Mouse (Mus musculus) forebrain, embryonic 12.5 days (tissue): Measurements from ENCODE around the gene Bfsp1. TPM values are rescaled to one million over a fixed set of nuclear protein-coding genes. Genes with fewer than 3 reads are reported as not detected.

Experiments
- ATAC-seq: fragments of 200-750 bp; cut with Nextera tagmentation; 2 replicates; pipeline ENCODE4 v1.8.0; 2017; ENCODE audit warnings: moderate TSS enrichment; ENCODE audit not compliant: low FRiP score
- H3K27ac ChIP-seq: fragments of 300-500 bp; sonication (generic); 2 replicates; pipeline ENCODE4 v1.5.1; 2016; ENCODE audit warnings: mild to moderate bottlenecking
- H3K27me3 ChIP-seq: fragments of 300-500 bp; sonication (generic); 2 replicates; pipeline ENCODE4 v1.6.1; 2016; ENCODE audit warnings: mild to moderate bottlenecking
- H3K36me3 ChIP-seq: fragments of 300-500 bp; sonication (generic); replicated peaks from 2 replicates; pipeline ENCODE4 v1.6.1; 2016; ENCODE audit warnings: mild to moderate bottlenecking
- H3K4me1 ChIP-seq: fragments of 300-500 bp; sonication (generic); 2 replicates; pipeline ENCODE4 v1.6.1; 2016
- H3K4me2 ChIP-seq: fragments of 300-500 bp; sonication (generic); 2 replicates; pipeline ENCODE4 v1.6.1; 2016; ENCODE audit warnings: mild to moderate bottlenecking, moderate library complexity
- H3K4me3 ChIP-seq: fragments of 300-500 bp; sonication (generic); replicated peaks from 2 replicates; pipeline ENCODE4 v1.5.1; 2016; ENCODE audit warnings: mild to moderate bottlenecking
- H3K9ac ChIP-seq: fragments of 300-500 bp; sonication (generic); 2 replicates; pipeline ENCODE4 v1.6.1; 2016; ENCODE audit warnings: mild to moderate bottlenecking
- H3K9me3 ChIP-seq: fragments of 300-500 bp; sonication (generic); 2 replicates; pipeline ENCODE4 v1.6.1; 2016
- WGBS: fragments of 180-500 bp; shearing (Covaris S2); methylation state at CpG from one replicate; pipeline ENCODE4 v1.1.7; 2016; 5-methylcytosine and 5-hydroxymethylcytosine counted together
- polyA plus RNA-seq: library from polyadenylated mRNA; unstranded; fragments of >200 nt; fragmentation: Nextera tagmentation; extraction: Ambion mirVana; gene quantifications from 2 replicates; pipeline ENCODE4 v1.2.1, GENCODE M21; 2016

The Bfsp1 gene
- polyA plus RNA-seq, 1 experiment from 2014 or later, result 1.1 TPM

GRCm38 (mm10) chr2:143882002-143882401, 19.0 kb upstream of the Bfsp1 start:
- no peaks in the 10 kb centered on the region for H3K27me3 ChIP-seq
- no peaks in the 10 kb centered on the region for H3K9me3 ChIP-seq
- H3K9ac ChIP-seq, result no peak overlapping the region
- H3K4me3 ChIP-seq, result no peak overlapping the region
- ATAC-seq, result no peak
- H3K36me3 ChIP-seq, result no peaks in the 10 kb centered on the region
- H3K27ac ChIP-seq, result no peak overlapping the region
- H3K4me1 ChIP-seq, result no peaks in the 10 kb centered on the region
- 96% methylated on average over 4 of the region's 4 CpGs for WGBS
- no peak overlapping the region for H3K4me2 ChIP-seq

DNA sequence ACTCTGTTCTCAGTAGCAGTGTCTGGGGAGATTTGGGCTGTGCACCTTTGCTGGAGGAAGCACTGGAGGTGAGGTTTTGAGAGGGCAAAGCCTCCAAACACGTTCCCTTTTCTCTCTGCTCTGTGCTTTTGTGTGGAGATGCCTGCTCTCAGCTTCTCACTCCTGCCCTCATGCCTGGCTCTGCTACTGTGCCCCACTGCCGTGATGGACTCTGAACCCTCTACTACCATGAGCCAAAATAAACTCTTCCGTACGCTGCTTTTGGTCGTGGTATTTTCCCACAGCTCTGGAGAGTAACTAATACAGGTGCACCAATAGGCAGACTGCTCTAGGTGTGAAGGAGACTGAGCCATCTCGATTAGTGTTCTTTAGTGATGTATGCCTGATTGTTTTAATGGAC, 16.3 kb upstream of the Bfsp1 start:
- Histone ChIP-seq H3K4me3 (no peak overlapping the region), H3K27me3 (no peaks in the 10 kb centered on the region), H3K9ac (no peak overlapping the region), H3K9me3 (no peaks in the 10 kb centered on the region), H3K27ac (no peak overlapping the region), H3K4me1 (no peaks in the 10 kb centered on the region), H3K36me3 (no peaks in the 10 kb centered on the region), H3K4me2 (no peak overlapping the region)
- 92% methylated on average over 6 of the region's 6 CpGs for WGBS
- ATAC-seq, result no peak

- H3K36me3 ChIP-seq, result no peaks in the 10 kb centered on the region
- no peak overlapping the region for H3K9ac ChIP-seq
- no peaks in the 10 kb centered on the region for H3K27me3 ChIP-seq
- no peak overlapping the region for H3K4me2 ChIP-seq
- no peak overlapping the region for H3K4me3 ChIP-seq
- no peak overlapping the region for H3K27ac ChIP-seq
- no peak for ATAC-seq
- no peaks in the 10 kb centered on the region for H3K9me3 ChIP-seq
- no peaks in the 10 kb centered on the region for H3K4me1 ChIP-seq
- 75% methylated on average over 4 of the region's 4 CpGs for WGBS
Measured at GRCm38 (mm10) chr2:143876929-143877632, 14.1 kb upstream of the Bfsp1 start.

GRCm38 (mm10) chr2:143876026-143876425, 13.1 kb upstream of the Bfsp1 start:
- H3K27ac ChIP-seq, result no peak overlapping the region
- 82% methylated on average over 1 of the region's 1 CpGs for WGBS
- no peaks in the 10 kb centered on the region for H3K9me3 ChIP-seq
- ATAC-seq, result no peak
- H3K4me3 ChIP-seq, result no peak overlapping the region
- H3K36me3 ChIP-seq, result no peaks in the 10 kb centered on the region
- no peaks in the 10 kb centered on the region for H3K4me1 ChIP-seq
- no peak overlapping the region for H3K9ac ChIP-seq
- H3K4me2 ChIP-seq, result no peak overlapping the region
- no peaks in the 10 kb centered on the region for H3K27me3 ChIP-seq

DNA sequence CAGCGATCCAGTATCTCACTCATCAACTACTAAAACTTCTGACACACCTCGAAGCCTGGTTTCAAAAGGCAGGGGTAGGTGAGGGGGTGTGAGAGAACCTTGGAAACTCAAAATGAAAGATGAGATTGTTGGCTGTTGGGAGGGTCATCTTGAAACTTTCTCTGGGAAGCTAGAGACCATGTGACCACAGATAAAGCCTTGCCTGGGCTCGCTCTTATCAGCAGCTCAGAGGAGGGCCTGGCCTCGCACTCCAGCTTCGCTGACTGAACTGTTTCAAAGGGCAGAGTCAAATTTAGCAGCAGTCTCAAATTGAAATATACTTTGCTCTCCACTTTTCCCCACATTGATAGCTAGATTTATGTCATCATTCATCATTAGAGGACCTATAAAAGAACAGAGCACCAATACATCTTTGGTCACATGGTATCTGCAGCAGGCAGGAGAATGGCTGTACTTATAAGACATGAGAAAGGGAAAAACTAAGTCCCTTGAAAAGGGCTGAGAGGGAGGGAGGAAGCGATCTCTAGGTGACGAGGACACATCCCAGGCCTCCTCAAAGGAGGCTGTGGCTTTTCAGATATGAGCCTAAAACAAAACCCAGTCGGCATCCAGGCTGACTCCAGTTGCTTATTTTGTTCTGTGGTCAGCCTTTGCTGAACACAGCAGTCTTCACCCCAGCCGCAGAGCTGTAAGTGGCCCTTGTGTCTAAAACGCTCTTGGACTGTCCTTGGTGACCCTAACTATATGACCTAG, 8.1 kb upstream of the Bfsp1 start:
- 73% methylated on average over 10 of the region's 10 CpGs for WGBS
- H3K4me1 ChIP-seq, result no peaks in the 10 kb centered on the region
- no peak overlapping the region for H3K4me2 ChIP-seq
- H3K9me3 ChIP-seq, result no peaks in the 10 kb centered on the region
- no peak for ATAC-seq
- H3K27ac ChIP-seq, result no peak overlapping the region
- H3K36me3 ChIP-seq, result no peaks in the 10 kb centered on the region
- H3K27me3 ChIP-seq, result peaks cover 2% of the 10 kb centered on the region
- no peak overlapping the region for H3K4me3 ChIP-seq
- no peak overlapping the region for H3K9ac ChIP-seq

- Histone ChIP-seq H3K36me3 (no peaks in the 10 kb centered on the region), H3K9me3 (no peaks in the 10 kb centered on the region), H3K4me1 (peaks cover 10% of the 10 kb centered on the region), H3K4me2 (no peak overlapping the region), H3K27ac (no peak overlapping the region), H3K9ac (no peak overlapping the region), H3K27me3 (peaks cover 27% of the 10 kb centered on the region), H3K4me3 (no peak overlapping the region)
- WGBS, result 8% methylated on average over 6 of the region's 6 CpGs
- ATAC-seq, result peak; percentile 49
Measured at GRCm38 (mm10) chr2:143867326-143867725, 4.4 kb upstream of the Bfsp1 start.

DNA sequence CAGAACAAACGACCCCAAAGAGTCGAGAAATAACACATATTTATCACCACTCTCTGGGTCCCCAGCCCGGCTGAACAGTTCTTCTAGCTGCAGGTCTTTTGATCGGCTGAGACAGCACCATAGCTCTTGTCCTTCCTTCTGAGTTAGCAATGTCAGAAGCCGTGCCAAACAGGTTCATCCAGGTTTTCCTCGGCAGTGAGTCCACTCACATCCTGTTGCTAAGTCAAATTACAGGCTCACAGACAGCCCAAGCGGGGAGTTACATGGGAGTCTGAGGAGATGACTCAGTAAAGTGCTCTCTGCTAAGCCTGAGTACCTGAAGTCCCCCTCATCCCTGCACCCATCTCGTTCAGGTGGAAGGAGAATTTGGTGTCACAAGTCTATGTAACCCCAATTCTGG, 1.6 kb upstream of the Bfsp1 start:
- H3K4me3 ChIP-seq, result no peak overlapping the region
- H3K9ac ChIP-seq, result no peak overlapping the region
- no peak overlapping the region for H3K4me2 ChIP-seq
- no peaks in the 10 kb centered on the region for H3K9me3 ChIP-seq
- no peak overlapping the region for H3K27ac ChIP-seq
- no peaks in the 10 kb centered on the region for H3K36me3 ChIP-seq
- H3K27me3 ChIP-seq, result peaks cover 41% of the 10 kb centered on the region
- no peak for ATAC-seq
- 79% methylated on average over 8 of the region's 8 CpGs for WGBS
- H3K4me1 ChIP-seq, result peaks cover 10% of the 10 kb centered on the region

DNA sequence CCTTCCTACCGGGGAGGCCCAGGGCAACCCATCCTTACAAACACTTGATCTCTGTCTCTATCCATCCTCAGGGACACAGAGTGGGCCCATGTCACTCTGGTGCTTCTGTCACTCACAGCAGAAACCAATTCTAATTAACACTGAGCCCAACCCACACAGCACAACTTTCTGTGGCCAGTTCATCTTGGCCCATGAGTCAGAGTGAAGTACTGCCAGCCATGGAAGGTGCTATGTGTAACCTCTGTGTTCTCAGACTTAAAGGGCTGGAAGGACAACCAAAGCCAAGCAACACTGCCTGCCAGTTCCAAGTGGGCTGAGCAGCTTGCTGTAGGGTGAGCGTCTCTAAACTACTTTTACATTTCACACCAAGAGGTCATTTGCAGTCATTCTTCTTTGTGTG, 3.8 kb downstream of the Bfsp1 start:
- H3K9me3 ChIP-seq, result no peaks in the 10 kb centered on the region
- no peak overlapping the region for H3K9ac ChIP-seq
- ATAC-seq, result no peak
- WGBS, result 70% methylated on average over 2 of the region's 2 CpGs
- H3K36me3 ChIP-seq, result no peaks in the 10 kb centered on the region
- H3K27me3 ChIP-seq, result peaks cover 31% of the 10 kb centered on the region
- peaks cover 10% of the 10 kb centered on the region for H3K4me1 ChIP-seq
- H3K4me3 ChIP-seq, result no peak overlapping the region
- H3K27ac ChIP-seq, result no peak overlapping the region
- no peak overlapping the region for H3K4me2 ChIP-seq

DNA sequence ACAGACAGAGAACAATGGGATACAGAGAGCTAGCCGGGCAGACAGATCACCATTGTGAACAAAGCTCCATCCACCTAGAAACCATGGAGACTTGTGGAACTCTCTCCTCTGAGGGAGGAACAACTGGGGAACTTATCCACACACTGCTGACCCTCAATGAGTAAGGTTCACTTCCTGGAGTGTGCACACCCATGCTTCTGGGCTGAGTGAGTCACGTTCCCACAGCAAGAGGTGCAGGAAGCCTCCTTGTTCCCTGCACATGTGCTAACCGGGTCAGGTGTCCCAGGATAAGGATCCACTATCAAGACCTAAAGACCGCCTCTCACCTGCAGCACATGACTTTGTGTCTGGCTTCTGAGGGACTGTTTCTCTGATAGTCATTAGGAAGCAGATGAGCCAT, 9.5 kb downstream of the Bfsp1 start:
- ATAC-seq, result no peak
- no peak overlapping the region for H3K4me2 ChIP-seq
- no peaks in the 10 kb centered on the region for H3K27me3 ChIP-seq
- no peak overlapping the region for H3K27ac ChIP-seq
- H3K9me3 ChIP-seq, result no peaks in the 10 kb centered on the region
- no peaks in the 10 kb centered on the region for H3K4me1 ChIP-seq
- H3K9ac ChIP-seq, result no peak overlapping the region
- H3K4me3 ChIP-seq, result no peak overlapping the region
- H3K36me3 ChIP-seq, result no peaks in the 10 kb centered on the region
- 78% methylated on average over 4 of the region's 4 CpGs for WGBS

GRCm38 (mm10) chr2:143852295-143853275, 10.4 kb downstream of the Bfsp1 start:
- no peak overlapping the region for H3K9ac ChIP-seq

DNA sequence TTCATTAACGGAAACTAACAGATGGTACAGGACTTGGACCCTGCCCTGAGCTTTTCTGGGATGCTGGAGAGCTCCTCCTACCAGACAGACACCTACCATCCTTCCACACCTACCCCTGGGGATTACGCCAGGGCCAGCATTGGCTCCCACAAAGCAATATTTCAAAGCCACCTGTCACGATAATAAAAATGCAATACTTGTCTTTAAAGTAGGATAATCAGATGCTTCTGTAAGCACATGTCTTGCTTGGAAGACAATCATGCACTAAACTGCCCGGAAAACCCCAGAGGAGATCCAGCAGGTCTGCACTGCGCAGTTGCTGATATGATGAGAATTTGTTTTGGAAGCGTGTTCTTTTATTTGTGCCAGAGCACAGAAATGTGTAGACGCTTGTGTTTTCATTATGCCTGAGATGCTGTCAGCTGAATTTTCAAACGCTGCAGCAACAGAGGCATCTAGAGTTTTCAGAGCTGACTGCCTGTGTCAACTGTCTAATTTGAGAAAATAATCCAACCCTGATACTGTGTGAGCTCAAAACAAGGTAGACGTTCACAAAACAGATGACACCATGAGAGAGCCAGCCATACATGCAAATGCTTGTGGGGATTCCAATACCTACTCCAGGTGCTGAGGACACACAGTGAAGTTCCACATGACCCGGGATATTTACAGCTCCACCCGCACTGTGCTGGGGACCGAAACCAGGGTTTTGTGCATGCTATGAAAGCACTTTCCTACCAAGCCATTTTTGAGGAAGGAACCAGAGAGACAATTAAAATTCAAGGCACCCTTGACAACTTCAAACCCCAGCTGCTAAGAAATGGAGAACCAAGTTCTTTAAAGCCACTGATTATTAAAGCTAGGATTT, 11.4 kb downstream of the Bfsp1 start:
- no peak for ATAC-seq
- no peak overlapping the region for H3K9ac ChIP-seq

More at GRCm38 (mm10) chr2:143852295-143853275, 10.4 kb downstream of the Bfsp1 start:
- no peaks in the 10 kb centered on the region for H3K27me3 ChIP-seq
- whole genome bisulfite sequencing, result 69% methylated on average over 18 of the region's 18 CpGs
- ATAC-seq, result no peak
- no peak overlapping the region for H3K27ac ChIP-seq
- no peak overlapping the region for H3K4me3 ChIP-seq
- H3K4me1 ChIP-seq, result no peaks in the 10 kb centered on the region
- no peaks in the 10 kb centered on the region for H3K36me3 ChIP-seq
- H3K9me3 ChIP-seq, result no peaks in the 10 kb centered on the region
- no peak overlapping the region for H3K4me2 ChIP-seq

More for the DNA sequence above, 11.4 kb downstream of the Bfsp1 start:
- Histone ChIP-seq H3K27ac (no peak overlapping the region), H3K4me3 (no peak overlapping the region), H3K36me3 (no peaks in the 10 kb centered on the region), H3K27me3 (no peaks in the 10 kb centered on the region), H3K4me1 (no peaks in the 10 kb centered on the region), H3K9me3 (no peaks in the 10 kb centered on the region), H3K4me2 (no peak overlapping the region)
- WGBS, result 86% methylated on average over 12 of the region's 12 CpGs
